Mouse (Mus musculus) adrenal gland (tissue): ENCODE measurements around the gene Plxnc1.

Source experiments
- intact Hi-C: fragments of 180-260 bp; cut with DNase I; formaldehyde crosslinking; loops from one replicate; pipeline ENCODE4 v1.15.1; 2025

The Plxnc1 gene

GRCm38 (mm10) chr10:94921751-94922150, 22.9 kb downstream of the Plxnc1 start:
- intact Hi-C loops, result no loop called here

GRCm38 (mm10) chr10:94920526-94920925, 24.1 kb downstream of the Plxnc1 start:
- intact Hi-C loops, result no loop called here

GRCm38 (mm10) chr10:94919960-94920359, 24.7 kb downstream of the Plxnc1 start:
- intact Hi-C loops, result no loop called here

GRCm38 (mm10) chr10:94919552-94919951, 25.1 kb downstream of the Plxnc1 start:
- intact Hi-C loops, result no loop called here

GRCm38 (mm10) chr10:94918618-94919017, 26.0 kb downstream of the Plxnc1 start:
- intact Hi-C loops, result no loop called here

GRCm38 (mm10) chr10:94917990-94918389, 26.6 kb downstream of the Plxnc1 start:
- intact Hi-C loops, result no loop called here

GRCm38 (mm10) chr10:94917354-94917753, 27.3 kb downstream of the Plxnc1 start:
- intact Hi-C loops, result no loop called here

- intact Hi-C loops, result no loop called here
These were observed 28.0 kb downstream of the Plxnc1 start for GRCm38 (mm10) chr10:94916610-94917009.

GRCm38 (mm10) chr10:94915746-94916145, 28.9 kb downstream of the Plxnc1 start:
- intact Hi-C loops, result no loop called here

GRCm38 (mm10) chr10:94914081-94914480, 30.6 kb downstream of the Plxnc1 start:
- intact Hi-C loops, result no loop called here

GRCm38 (mm10) chr10:94913336-94913739, 31.3 kb downstream of the Plxnc1 start:
- intact Hi-C loops, result no loop called here

- intact Hi-C loops, result no loop called here
These were observed 32.1 kb downstream of the Plxnc1 start for GRCm38 (mm10) chr10:94912551-94912950.

GRCm38 (mm10) chr10:94911102-94911501, 33.5 kb downstream of the Plxnc1 start:
- intact Hi-C loops, result no loop called here

- intact Hi-C loops, result no loop called here
These were observed 34.1 kb downstream of the Plxnc1 start for GRCm38 (mm10) chr10:94910570-94910969.

GRCm38 (mm10) chr10:94909789-94910188, 34.8 kb downstream of the Plxnc1 start:
- intact Hi-C loops, result no loop called here

- intact Hi-C loops, result no loop called here
These were observed 35.5 kb downstream of the Plxnc1 start for GRCm38 (mm10) chr10:94908976-94909717.

- intact Hi-C loops, result no loop called here
These were observed 38.8 kb downstream of the Plxnc1 start for GRCm38 (mm10) chr10:94905689-94906473.

GRCm38 (mm10) chr10:94905219-94905618, 39.4 kb downstream of the Plxnc1 start:
- intact Hi-C loops, result no loop called here

- intact Hi-C loops, result no loop called here
These were observed 47.7 kb downstream of the Plxnc1 start for GRCm38 (mm10) chr10:94896950-94897349.

- intact Hi-C loops, result no loop called here
These were observed 48.3 kb downstream of the Plxnc1 start for GRCm38 (mm10) chr10:94896311-94896710.

GRCm38 (mm10) chr10:94895876-94896275, 48.8 kb downstream of the Plxnc1 start:
- intact Hi-C loops, result no loop called here

GRCm38 (mm10) chr10:94889735-94890134, 54.9 kb downstream of the Plxnc1 start:
- intact Hi-C loops, result no loop called here

- intact Hi-C loops, result no loop called here
These were observed 61.4 kb downstream of the Plxnc1 start for GRCm38 (mm10) chr10:94883216-94883615.
